Mouse (Mus musculus) yolk sac, embryonic 10.5 days (tissue): ENCODE data around the gene Unc79.
A peak's percentile ranks its signal among the peaks of the same experiment; 100 is the strongest.

Experiments used
- DNase-seq: peaks from one replicate; pipeline ENCODE4 v3.0.0-alpha.2; 2017; ENCODE audit warnings: low spot score

Gene Unc79

DNA sequence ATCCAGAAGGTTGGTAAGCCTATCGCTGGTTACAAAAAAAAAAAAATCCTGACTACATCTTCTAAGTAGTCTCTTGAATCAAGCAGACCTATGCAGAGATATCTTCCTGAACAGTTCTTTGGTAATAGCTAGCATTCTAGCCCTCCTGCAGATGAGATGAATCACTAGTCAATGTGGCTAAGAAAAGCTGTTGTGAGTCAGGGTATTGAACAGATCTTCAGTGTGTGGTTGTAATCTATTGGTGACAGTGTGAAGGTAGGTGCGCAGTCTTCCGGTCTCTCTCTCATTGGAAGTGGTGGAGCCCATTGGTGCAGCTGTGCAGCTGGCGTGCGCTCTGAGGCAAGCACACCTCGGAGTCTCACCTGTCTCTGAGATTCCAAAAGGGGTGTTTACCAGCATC lies 180.3 kb downstream of the Unc79 start:
- no peak for DNase-seq

DNA sequence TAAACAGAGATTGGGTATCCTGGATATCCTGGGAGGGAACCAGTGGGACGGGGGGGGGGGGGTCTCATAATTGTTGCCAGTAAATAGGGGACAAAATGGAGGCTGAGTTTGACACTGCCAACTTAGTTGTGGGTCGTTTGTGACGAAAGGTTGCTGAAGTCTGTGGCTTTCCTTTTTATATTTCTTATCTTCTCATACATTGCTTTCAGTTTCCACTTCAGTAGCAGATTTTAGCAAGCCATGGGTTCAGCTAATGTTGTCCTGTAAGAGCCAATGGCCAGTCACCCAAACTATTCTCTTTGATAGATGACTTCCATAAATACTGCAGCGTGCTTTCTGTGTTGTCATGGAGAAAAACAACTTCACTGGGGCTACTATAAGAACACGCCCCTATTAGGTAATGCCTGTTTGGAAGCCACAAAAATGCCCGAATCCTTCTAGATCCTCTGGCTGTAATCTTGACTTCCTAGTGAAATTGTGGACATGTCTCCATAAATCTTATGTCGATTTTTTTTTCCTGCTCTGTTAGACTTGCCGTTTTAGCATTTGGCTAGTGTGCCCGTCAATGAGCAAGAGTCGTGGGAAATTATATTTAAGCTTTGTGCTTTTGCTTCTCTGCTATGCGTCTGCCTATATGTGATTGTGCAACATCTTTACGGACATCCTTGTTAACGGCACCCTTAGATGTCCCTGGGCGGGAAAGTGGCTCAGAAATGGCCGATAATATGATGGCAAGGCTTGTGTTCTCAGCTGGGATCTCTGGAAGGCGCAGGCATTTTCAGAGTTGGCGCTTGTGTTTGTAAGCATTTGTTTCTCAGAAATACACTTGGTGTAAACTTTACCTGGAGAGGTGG lies 181.0 kb downstream of the Unc79 start:
- no peak for DNase-seq

DNA sequence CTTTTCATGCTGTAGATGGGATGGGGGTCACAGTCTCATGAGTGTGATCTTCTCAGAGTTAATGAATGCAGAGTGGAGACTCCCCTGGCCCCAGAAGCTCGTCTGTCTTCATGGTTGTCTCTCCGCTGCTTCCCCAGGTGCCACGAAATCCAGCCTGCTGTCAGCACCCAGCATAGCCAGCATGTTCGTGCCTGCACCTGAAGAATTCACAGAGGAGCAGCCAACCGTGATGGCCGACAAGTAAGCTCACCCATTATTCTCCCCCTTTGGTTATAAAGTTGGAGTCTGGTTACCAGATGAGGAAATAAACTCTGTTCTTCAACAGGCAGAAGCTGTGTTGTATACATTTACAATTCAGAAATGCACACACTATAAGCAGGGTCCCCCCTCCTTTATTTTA lies 182.8 kb downstream of the Unc79 start:
- no peak for DNase-seq

DNA sequence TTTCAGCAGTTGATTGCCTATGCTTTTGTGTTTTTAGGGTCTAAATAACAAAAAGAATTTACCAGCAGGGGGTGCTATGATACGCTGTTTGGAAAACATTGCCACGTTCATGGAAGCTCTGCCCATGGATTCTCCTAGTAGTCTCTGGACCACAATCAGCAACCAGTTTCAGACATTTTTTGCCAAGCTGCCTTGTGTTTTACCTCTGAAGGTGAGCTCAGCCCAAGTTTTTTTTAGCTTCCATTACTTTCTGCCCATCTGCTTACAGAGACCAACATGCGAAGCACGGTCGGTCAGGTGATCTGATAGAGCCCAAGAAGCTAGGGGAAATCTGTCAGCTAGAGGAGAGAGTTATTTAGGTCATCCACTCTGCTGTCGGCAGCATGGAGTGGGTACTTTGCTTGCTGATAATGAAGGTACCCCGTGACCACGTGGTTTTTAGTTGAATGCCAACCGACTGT lies 193.9 kb downstream of the Unc79 start:
- DNase-seq, result peak; percentile 20

DNA sequence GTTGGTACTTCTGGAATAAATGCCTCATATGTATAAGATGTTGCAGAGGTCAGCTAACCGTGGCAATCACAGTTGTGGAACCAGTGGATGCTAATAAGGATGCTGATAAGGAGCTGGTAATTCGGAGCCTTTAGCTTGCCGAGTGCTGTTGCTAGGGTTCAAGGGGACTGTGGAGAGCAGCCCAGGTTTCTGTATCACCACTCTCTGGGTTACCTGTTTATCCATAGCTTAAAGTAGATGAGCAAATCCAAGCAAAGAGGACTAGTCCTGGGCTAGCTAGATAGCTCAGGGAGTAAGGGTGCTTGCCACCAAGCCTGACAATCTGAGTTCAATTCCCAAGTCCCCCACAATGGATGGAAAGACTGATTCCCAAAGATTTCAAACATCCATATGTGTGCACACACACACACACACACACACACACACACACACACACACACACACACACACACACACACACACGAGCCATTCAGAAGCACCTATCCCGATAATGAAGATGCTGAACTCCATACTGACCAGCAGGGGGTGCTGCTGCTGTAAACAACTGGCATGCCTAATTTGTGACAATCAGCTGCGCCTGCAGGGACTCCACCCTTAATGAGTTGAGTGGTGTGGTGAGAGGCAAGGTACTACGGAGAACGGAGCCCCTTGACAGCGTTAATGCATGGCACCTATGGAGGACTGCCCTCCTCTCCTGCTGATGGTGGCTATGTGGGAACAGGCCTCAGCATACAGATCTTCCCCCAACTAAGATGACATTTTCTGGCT lies 195.3 kb downstream of the Unc79 start:
- peak; percentile 6 for DNase-seq

DNA sequence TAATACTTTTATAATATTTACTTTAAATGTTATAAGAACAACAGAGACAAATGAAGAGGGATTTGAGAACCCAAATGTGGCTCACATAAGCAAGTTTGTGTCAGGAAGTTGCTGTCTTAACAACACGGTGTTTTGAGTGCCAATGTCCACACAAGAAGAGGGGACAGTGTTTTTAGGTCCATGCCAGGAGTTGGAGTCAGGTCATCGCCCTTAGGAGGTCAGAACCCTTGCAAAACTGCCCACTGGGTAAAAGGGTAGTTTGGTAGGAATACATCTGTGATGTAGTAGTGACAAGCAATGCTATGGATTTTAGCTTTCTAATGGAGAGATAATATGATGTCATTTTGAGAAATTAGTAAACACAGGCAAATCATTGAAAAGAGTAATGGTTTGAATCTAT lies 201.6 kb downstream of the Unc79 start:
- DNase-seq, result no peak

DNA sequence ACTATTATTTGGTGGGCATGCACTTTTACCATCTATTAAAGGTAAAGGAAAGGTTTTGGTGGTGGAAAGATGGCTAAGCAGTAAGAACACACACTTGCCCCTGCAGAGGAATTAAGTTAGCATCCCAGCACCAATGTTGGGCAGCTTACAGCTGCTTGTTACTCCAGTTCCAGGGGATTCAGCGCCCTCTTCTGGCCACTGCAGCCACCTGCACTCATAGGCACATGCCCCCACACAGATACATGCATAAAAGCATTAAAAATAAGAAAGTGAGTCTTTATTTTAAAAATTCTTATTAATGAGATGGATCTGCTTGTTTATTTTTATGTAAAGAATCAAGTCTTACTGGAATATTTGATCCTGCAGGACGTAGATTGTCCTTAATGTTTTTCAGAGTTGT lies 206.3 kb downstream of the Unc79 start:
- no peak for DNase-seq

DNA sequence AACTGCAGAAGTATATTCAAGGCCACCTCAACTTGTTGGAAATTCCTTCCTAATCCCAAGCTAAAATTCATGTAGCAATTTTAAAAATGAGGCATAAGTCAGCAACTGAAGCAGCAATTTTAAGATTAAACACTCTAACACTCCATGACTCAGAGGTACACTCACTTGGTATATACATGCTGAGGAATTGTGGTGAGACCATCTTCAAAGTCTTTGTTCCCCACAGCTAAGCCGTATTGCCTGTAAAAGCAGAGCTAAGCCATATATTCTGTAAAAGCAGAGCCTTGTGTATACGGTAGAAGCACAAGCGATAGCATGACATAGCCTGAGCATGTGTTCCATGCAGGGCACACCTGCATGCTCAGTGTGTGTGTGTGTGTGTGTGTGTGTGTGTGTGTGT lies 206.7 kb downstream of the Unc79 start:
- no peak for DNase-seq

DNA sequence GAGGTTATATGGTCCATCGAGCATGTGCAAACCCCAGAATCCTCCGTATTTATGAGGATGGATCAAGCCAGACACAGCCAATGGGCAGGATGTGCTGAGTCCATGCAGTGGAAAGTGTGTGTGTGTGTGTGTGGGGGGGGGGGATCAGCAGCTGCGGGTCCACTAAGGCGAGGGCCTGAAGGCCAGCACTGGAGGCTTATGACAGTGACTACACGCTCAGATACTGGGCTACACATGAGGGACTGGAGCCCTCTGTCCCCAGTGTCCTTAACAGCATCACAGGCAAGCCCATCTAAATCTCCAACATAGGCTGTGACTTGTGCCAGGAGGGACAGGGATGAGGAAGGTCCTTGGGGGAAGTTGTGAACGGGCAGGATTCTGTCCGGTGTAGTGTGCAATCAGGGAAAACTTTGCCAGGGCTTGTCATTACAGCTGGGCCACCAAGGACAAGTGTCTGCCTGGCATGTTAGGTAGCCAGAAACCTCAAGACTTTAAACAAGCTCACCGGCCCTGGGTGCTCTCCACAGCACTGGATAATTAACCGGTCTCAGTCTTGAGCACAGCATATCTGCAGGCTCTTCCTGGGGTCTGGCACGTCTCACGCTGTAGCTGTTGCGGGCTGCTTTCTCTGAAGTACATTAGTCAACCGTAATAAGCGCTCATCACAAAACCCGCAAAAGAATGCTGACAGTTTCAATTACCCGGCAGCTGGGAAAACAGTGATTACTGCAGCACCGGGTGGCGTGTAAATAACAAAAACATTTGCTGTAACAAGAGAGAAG lies 208.7 kb downstream of the Unc79 start:
- no peak for DNase-seq

DNA sequence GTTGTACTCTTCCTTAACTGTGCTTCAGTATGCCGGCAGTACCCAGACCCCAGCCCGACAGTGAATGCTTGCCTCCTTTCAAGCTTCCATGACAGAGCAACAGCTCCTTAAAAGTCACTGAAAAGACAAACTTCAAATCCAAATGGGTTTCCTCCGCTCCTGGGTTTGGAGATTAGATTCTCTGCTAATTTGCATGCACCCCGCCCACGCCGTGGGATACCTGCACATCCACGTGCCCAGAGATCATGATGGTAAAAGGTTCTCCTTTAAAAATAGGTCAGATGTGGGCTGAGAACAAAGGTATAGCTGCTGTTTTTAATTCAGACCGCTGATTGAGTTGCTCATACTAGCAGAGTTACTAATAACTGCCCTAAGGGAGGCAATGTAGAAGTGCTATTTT lies 210.4 kb downstream of the Unc79 start:
- no peak for DNase-seq

DNA sequence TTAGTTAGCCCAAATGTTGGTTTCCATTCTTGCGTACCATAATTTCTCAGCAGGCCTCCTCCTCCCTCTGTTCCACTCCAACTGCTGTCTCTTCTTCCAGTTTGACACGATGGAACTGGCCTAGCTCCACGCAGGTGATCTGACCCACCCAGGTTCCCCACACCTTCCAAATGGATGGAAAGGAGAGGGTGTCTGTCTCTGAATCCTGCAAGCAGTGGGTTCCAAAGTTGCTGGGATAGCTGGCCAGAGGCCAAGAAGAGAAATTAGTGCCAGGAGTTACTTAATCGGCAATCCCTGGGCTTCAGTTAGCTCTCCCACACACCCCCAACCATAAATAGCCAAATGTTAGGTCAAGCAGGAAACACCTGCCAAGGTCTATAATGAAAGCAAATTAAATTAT lies 212.1 kb downstream of the Unc79 start:
- DNase-seq, result no peak

DNA sequence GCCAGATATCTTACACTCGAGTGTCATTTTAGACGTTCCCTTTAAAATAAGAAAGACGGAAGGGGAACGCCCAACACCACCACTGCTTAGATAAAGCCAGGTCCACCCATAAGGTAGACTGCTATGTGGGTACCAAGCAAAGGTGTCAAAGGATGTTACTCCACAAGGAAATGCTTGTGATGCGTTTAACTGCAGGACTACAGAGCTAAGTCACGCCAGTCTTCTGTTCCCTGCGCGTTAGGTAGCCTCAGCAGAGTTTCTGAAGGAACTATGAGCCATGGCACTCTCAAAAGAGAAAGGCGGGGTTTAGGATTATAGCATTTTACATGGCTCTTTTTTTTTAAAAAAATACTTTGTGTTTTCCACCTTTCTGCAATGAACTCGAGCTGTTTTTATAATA lies 214.9 kb downstream of the Unc79 start:
- DNase-seq, result no peak

DNA sequence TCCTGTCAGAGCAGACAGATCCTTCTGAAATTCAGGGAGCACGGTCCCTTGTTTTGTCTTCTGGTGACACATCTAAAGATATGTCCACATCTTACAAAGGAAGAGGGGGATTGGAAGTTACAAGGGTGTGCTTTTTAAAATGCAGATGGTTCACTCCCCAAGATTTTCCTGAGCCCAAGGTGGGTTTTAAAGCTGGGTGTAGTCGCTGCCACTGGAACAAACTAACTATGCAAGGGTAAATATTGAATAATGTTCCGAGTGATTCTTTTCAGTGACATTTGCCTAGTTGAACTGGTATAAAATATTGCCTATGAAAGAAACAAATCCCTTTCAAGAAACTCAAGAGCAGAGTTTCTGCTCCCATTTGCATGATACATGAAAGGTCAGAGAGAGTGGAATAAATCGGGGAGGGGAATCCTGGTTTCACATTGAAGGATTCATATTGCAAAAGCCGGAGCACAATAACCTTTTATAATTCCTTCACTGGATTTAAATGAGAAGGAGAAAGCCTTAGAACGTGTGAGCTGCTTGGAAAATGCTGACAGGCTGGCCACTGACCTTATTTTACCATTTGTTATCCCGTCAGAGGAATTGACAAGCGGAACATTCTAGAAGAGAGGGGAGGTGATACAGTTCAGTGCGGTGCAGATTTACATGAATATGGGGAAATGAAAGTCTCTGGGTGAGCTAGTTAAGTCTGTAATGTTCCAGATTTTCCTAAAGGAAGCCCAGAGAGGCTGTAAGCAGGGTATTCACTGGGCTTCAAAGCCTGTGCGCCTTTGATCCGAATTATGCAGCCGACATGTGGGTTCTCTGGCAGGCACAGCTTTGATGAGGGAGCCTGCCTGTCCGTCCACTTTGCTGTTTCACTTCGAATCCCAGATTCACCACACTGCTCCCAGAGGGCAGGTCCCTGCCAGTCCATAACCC lies 215.7 kb downstream of the Unc79 start:
- no peak for DNase-seq

DNA sequence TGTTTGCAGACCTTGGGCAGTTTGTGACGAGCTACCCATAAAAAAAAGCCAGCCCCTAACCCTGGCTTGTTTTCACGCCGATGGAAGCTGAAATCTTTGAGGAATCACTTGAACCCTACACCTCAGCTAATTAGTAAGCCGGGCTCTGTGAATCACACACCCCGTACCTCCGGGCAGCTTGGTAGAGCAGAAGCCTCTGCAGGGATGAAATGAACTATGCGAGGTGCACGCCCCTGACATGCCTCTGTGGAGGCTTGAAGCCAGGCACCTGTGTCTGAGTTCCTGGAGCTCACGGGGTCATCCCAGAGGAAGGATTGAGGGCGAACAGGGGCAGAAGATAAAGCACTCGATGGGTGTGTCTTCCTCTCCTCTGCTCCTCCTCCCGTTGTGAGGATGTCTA lies 220.2 kb downstream of the Unc79 start:
- no peak for DNase-seq

DNA sequence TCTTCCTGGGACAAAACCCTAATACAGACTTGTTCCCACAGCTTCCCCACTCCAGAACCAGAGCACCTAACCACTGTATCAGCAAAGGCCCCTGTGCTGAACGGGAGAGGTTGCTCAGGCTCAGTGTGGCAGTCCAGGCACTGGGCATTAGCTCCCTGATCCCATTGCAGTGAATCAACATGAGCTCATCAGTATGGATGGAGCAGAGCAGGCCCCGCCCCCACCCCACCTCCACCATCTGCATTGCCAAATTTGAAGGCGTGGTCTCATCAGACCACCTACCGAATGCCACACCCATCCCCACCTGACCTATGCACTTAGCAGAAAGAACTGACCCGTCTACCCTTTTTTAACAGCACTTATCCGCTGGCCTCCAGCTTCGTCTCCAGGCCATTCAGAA lies 234.4 kb downstream of the Unc79 start:
- peak; percentile 2 for DNase-seq

DNA sequence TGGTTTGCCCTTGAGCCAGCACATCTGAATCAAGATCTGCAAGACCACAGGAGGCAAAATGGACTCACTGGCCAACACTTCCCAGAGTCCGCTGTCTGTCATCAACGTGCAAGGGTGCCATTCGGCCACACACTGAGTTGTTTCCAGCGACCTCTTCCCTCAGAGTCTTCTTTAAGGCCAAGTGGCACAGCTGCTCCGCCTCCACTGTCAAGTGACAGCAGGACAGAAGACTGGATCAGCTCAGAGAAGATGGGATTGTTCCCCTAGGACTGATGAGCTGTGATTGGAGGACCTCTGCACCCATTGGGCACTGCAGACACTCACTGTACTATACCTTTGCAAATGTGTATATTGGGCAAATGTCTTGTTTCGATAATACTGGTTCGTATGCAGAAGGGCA lies 238.4 kb downstream of the Unc79 start:
- DNase-seq, result no peak

DNA sequence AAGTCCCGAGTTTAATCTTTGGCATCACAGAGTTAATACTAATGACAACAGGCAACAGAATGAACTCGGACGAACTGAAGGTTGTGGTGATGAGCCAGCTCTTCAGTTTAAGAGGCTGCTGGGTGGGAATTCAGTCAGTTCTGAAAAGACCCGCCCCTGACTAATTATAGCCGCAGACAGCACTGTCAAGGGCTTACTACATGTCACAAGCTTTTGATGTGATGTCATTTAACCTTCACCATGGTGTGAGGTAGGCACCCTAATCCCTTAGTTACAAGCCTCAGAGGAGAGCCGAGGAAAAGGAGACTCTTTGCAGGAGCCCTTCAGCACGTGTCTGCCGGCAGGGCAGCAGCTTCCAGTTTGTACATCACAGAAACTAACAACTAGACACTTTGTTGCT lies 239.6 kb downstream of the Unc79 start:
- DNase-seq, result no peak

DNA sequence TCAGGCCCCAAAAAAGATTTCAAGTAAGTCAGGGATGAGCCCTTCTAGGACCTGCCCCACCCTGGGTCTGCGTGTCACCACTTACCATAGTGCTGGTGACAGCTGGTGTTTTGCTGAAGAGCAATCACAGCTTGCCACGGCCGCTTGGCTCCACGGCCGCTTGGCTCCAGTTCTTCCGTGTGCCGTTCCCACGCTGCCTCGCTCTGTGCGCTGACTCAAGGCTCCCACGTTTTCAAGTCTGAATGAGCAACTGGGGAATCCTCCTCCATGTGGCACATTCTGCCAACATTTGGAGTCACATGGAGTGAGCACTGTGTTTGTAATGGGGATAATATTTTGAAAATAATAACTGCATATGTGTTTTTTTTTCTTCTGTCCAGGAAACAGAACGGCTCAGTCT lies 241.1 kb downstream of the Unc79 start:
- no peak for DNase-seq

DNA sequence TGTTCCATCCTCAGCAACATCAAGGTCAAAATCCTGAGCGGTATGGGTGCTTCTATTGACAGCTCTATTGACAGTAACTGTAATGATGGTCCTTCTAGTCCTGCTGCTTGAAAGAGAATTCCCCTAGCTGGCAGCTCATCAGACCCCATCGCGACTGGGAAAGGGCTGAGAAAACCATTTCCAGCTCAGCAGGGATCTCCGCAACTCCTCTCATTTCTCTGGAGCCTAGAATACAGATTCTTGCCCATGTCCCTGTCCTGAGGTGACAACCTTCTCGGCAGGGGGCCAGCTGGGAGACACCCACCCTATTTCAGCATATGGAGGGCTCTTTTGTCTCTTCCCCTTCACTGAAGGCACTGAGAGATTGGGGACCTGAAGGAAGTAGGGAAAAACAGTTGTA lies 244.3 kb downstream of the Unc79 start:
- DNase-seq, result no peak

DNA sequence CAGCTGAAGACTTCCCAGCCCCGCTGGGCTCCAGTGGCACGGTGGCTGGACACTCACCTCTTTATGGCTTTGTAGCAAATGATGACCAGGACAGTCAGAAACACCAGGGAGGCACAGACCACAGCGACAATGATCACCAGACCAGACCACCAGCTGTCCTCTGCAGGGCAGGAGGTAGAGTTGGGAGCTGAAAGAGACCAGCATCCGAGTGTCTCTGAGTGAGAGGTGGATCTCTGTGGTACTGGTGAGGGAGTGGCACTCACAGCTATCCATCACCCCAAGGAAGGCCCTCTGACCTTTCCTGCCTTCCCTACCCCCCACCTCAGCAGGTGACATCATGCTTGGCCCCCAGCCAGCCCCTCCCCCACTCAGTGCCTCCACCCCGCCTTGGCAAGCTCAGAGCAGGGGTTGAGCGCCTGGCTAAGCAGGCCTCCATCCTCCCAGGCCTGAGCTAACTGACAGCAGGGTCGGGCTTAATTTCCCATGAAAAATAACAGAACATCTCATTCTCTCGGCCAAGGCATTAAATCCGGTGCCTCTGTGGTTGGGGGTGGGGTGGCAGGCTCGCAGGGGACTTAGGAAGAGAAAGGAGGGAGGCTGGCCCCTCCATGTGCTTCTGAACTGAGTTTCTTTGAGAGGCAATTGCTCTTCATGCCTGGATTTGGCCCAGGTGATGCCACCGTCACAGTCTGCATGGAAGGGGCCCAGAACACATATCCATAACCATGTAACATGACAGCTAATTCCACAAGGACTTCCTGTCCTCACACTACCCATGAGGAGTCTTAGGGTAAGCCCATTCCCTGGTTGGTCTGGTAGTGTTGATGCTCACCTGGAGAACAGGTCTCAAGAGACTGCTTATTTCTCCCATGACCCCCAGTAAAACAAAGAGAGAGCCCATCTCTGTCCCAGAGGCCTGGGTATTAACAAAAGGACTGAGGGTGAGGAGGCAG lies 254.2 kb downstream of the Unc79 start:
- peak; percentile 18 for DNase-seq
